Mouse (Mus musculus) lung, postnatal 0 days (tissue): ENCODE data around the gene Ctnnbl1. TPM values are rescaled to one million over a fixed set of nuclear protein-coding genes. Genes with fewer than 3 reads are reported as not detected.

Source experiments
- ATAC-seq: fragments of 200-750 bp; cut with Nextera tagmentation; 2 replicates; pipeline ENCODE4 v1.8.0; 2017; ENCODE audit warnings: moderate library complexity
- DNase-seq: peaks from one replicate; pipeline ENCODE4 v3.0.0-alpha.2; 2016; ENCODE audit warnings: low spot score
- H3K27ac ChIP-seq: fragments of 300-500 bp; sonication (generic); 2 replicates; pipeline ENCODE4 v1.5.1; 2014; ENCODE audit warnings: antibody characterized with exemption, mild to moderate bottlenecking, low read length, mixed read lengths
- H3K27me3 ChIP-seq: fragments of 300-500 bp; sonication (generic); replicated peaks from 2 replicates; pipeline ENCODE4 v1.6.1; 2014; ENCODE audit warnings: low read length, mixed read lengths; ENCODE audit not compliant: insufficient read depth
- H3K36me3 ChIP-seq: fragments of 300-500 bp; sonication (generic); 2 replicates; pipeline ENCODE4 v1.6.1; 2014; ENCODE audit warnings: low read length, mixed read lengths; ENCODE audit not compliant: insufficient read depth
- H3K4me1 ChIP-seq: fragments of 300-500 bp; sonication (generic); 2 replicates; pipeline ENCODE4 v1.6.1; 2014; ENCODE audit warnings: antibody characterized with exemption, low read depth, low read length, mixed read lengths; ENCODE audit not compliant: insufficient read depth
- H3K4me2 ChIP-seq: fragments of 300-500 bp; sonication (generic); replicated peaks from 2 replicates; pipeline ENCODE4 v1.6.1; 2014; ENCODE audit warnings: low read depth, mild to moderate bottlenecking, low read length, moderate library complexity, mixed read lengths
- H3K4me3 ChIP-seq: fragments of 300-500 bp; sonication (generic); 2 replicates; pipeline ENCODE4 v1.5.1; 2014; ENCODE audit warnings: low read depth, low read length
- H3K9ac ChIP-seq: fragments of 300-500 bp; sonication (generic); replicated peaks from 2 replicates; pipeline ENCODE4 v1.6.1; 2014; ENCODE audit warnings: low read depth, mild to moderate bottlenecking
- H3K9me3 ChIP-seq: fragments of 300-500 bp; sonication (generic); 2 replicates; pipeline ENCODE4 v1.6.1; 2016; ENCODE audit warnings: low read length, mixed read lengths
- CTCF ChIP-seq: IDR thresholded peaks from 2 replicates; pipeline ENCODE4 v1.5.1; 2016; ENCODE audit warnings: antibody characterized with exemption, mild to moderate bottlenecking
- EP300 ChIP-seq: IDR thresholded peaks from 2 replicates; pipeline ENCODE4 v1.6.1; 2016; ENCODE audit warnings: antibody characterized with exemption, mild to moderate bottlenecking, control low read depth
- WGBS: fragments of 180-500 bp; shearing (Covaris S2); extraction: QIAGEN DNeasy Blood & Tissue Kit; methylation state at CpG from one replicate; pipeline ENCODE4 v1.1.7; 2014; 5-methylcytosine and 5-hydroxymethylcytosine counted together
- polyA plus RNA-seq: library from polyadenylated mRNA; unstranded; fragments of >200 nt; fragmentation: Nextera tagmentation; extraction: Ambion mirVana; gene quantifications from 2 replicates; pipeline ENCODE4 v1.2.1, GENCODE M21; 2015

Ctnnbl1 gene
- polyA plus RNA-seq, 1 experiment from 2014 or later: 30.8 TPM

DNA sequence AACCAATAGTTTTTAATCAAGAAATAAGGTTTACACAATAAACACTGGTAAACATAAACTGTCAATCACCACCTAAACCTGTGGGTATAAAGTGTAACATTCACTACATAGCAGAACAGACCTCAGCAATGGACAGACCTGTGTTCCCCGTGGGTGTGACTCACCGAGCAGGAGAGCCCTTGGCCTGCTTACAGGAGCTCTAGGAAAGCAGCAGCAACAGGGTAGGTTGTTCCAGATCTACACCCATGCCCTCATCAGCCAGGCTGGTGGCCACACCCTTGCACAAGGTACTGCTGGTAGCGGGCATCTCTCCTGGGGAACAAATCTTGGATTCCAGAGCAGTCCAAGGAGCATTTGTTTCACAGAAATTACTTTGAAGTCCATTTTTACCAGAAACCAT, 115.9 kb downstream of the Ctnnbl1 start:
- TF ChIP-seq EP300 (no peak), CTCF (no peak)
- Histone ChIP-seq H3K9me3 (no peaks in the 10 kb centered on the region), H3K9ac (no peak overlapping the region), H3K36me3 (no peaks in the 10 kb centered on the region), H3K4me2 (no peak overlapping the region), H3K4me3 (no peak overlapping the region), H3K4me1 (no peaks in the 10 kb centered on the region), H3K27ac (no peak overlapping the region), H3K27me3 (no peaks in the 10 kb centered on the region)
- ATAC-seq: peak; percentile 70
- peak; percentile 27 for DNase-seq
- 58% methylated on average over 3 of the region's 3 CpGs for WGBS

DNA sequence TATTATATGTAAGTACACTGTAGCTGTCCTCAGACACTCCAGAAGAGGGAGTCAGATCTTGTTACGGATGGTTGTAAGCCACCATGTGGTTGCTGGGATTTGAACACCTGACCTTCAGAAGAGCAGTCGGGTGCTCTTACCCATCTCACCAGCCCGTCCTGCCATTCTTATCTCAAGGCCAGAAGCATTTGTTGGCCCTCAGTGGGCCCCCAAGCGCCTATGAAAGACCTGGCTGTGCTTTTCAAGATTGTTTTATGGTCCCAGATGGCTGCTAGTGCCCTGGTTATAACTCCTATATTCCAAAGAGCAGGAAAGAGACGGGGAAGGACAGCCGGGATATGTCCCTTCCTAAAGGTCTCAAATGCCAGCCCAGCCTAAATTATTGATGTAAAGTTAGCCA, 118.6 kb downstream of the Ctnnbl1 start:
- H3K27ac ChIP-seq: no peak overlapping the region

GRCm38 (mm10) chr2:157857496-157857895, 120.3 kb downstream of the Ctnnbl1 start:
- no peak for DNase-seq
- 75% methylated on average over 3 of the region's 3 CpGs for WGBS
- no peak overlapping the region for H3K9ac ChIP-seq
- no peak overlapping the region for H3K4me3 ChIP-seq
- H3K4me1 ChIP-seq: no peaks in the 10 kb centered on the region
- no peaks in the 10 kb centered on the region for H3K9me3 ChIP-seq
- no peaks in the 10 kb centered on the region for H3K27me3 ChIP-seq
- H3K36me3 ChIP-seq: no peaks in the 10 kb centered on the region
- no peak for ATAC-seq
- TF ChIP-seq CTCF: no peak
- no peak for TF ChIP-seq EP300
- no peak overlapping the region for H3K4me2 ChIP-seq
- H3K27ac ChIP-seq: no peak overlapping the region

More for the DNA sequence above, 118.6 kb downstream of the Ctnnbl1 start:
- Histone ChIP-seq H3K4me2 (no peak overlapping the region), H3K9ac (no peak overlapping the region), H3K36me3 (no peaks in the 10 kb centered on the region), H3K4me1 (no peaks in the 10 kb centered on the region), H3K4me3 (no peak overlapping the region), H3K9me3 (no peaks in the 10 kb centered on the region), H3K27me3 (no peaks in the 10 kb centered on the region)
- 83% methylated on average over 6 of the region's 6 CpGs for WGBS
- DNase-seq (no peak), ATAC-seq (no peak)
- TF ChIP-seq CTCF (no peak), EP300 (no peak)

GRCm38 (mm10) chr2:157858317-157858716, 121.1 kb downstream of the Ctnnbl1 start:
- no peak overlapping the region for H3K4me2 ChIP-seq
- no peaks in the 10 kb centered on the region for H3K36me3 ChIP-seq
- H3K9ac ChIP-seq: no peak overlapping the region
- TF ChIP-seq CTCF (no peak), EP300 (no peak)
- H3K27ac ChIP-seq: no peak overlapping the region
- WGBS: 66% methylated on average over 7 of the region's 7 CpGs
- H3K4me3 ChIP-seq: no peak overlapping the region
- H3K4me1 ChIP-seq: no peaks in the 10 kb centered on the region
- no peaks in the 10 kb centered on the region for H3K27me3 ChIP-seq
- DNase-seq: no peak
- no peaks in the 10 kb centered on the region for H3K9me3 ChIP-seq
- ATAC-seq: no peak

- Histone ChIP-seq H3K4me2 (no peak overlapping the region), H3K4me3 (no peak overlapping the region), H3K27ac (no peak overlapping the region), H3K36me3 (no peaks in the 10 kb centered on the region), H3K27me3 (no peaks in the 10 kb centered on the region), H3K4me1 (no peaks in the 10 kb centered on the region), H3K9ac (no peak overlapping the region), H3K9me3 (no peaks in the 10 kb centered on the region)
- ATAC-seq (no peak), DNase-seq (no peak)
- WGBS: 86% methylated on average over 8 of the region's 8 CpGs
- TF ChIP-seq CTCF (no peak), EP300 (no peak)
These were observed 122.0 kb downstream of the Ctnnbl1 start for GRCm38 (mm10) chr2:157859046-157859701.

- Histone ChIP-seq H3K27ac (no peak overlapping the region), H3K4me2 (no peak overlapping the region), H3K9me3 (no peaks in the 10 kb centered on the region), H3K36me3 (no peaks in the 10 kb centered on the region), H3K4me1 (no peaks in the 10 kb centered on the region), H3K27me3 (no peaks in the 10 kb centered on the region), H3K4me3 (no peak overlapping the region), H3K9ac (no peak overlapping the region)
- TF ChIP-seq EP300: no peak
- no peak for TF ChIP-seq CTCF
- ATAC-seq: no peak
- 68% methylated on average over 10 of the region's 10 CpGs for WGBS
- DNase-seq: no peak
These were observed 124.2 kb downstream of the Ctnnbl1 start for GRCm38 (mm10) chr2:157861273-157861944.
